16 mouse cellular contexts compared by ENCODE assay signal in the genomic region with DNA sequence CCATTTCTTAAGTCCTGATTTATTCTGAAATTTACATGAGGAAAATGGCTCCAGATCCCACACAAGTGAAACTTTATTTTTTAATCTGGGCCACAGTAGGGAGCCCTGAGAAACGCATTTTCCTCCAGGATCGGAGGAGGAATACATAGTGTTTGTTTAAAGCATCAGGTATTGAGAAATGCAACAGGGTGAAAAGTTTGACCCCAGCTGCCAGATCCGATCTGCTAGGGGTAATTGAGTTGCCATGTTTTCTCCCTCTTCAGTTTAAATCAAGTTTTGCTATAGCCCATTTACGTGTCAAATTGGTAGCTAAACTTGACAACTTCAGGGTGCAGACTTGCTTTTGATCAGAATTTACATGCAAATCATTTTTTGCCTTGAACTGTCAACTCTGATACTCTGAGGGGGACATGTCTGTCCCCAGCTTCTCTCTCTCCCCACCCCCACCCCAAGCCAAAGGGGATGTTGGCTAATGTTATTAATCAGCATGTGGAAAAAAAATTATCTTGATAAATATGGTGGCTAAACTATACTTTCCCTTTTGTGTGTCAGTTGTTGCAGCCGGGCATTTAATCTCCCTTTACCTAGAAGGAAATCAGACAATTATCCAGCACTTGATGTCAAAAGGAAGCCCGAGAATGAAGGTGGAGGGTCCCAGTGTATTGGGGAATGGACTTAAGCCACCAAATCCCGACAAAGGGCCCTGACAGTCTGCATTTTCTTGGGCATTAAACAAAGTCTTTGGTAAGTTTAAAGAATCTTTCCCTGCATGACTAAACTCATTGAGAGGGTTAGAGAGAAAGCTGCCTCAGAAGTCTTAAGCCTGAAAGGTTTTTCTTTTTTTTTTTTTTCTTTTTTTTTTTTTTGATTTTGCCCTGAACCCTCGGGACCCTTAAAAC.
DNase-seq lines count a peak whose midpoint lies in the region; ATAC-seq and TF ChIP-seq lines count a peak whose summit lies in the region.
"Had no signal": no experiment of that assay in that cellular context is flagged by ENCODE, and none has a peak within 500 bp of the region (broad histone marks: within the 10 kb centered on the region; RNA-seq: fewer than 3 reads in every experiment).

No protein-coding gene starts in this region.

- H3K9me3 ChIP-seq in liver, embryonic 11.5 days (ENCODE audit: control insufficient read depth, low read length): no peaks in the 10 kb centered on the region
- H3K9me3 ChIP-seq in liver, postnatal 0 days (ENCODE audit: low read length): no peaks in the 10 kb centered on the region
- no peaks in the 10 kb centered on the region for H3K9me3 ChIP-seq in midbrain, embryonic 13.5 days
- no peaks in the 10 kb centered on the region for H3K9me3 ChIP-seq in kidney, embryonic 14.5 days (ENCODE audit: control insufficient read depth, low read length)
- H3K9me3 ChIP-seq in kidney, embryonic 16.5 days (ENCODE audit: low read length): no peaks in the 10 kb centered on the region
- H3K9me3 ChIP-seq: heart, embryonic 13.5 days; hindbrain, embryonic 15.5 days; kidney, embryonic 15.5 days; limb, embryonic 13.5 days; stomach, embryonic 15.5 days had no signal

- WGBS in liver, embryonic 11.5 days: 55% methylated on average over 8 of the region's 8 CpGs
- 58% methylated on average over 8 of the region's 8 CpGs for WGBS in liver, postnatal 0 days (ENCODE audit: insufficient replicate concordance)
- WGBS in midbrain, embryonic 13.5 days: 6% methylated on average over 8 of the region's 8 CpGs
- 42% methylated on average over 8 of the region's 8 CpGs for WGBS in kidney, embryonic 14.5 days
- WGBS in kidney, embryonic 16.5 days: 55% methylated on average over 8 of the region's 8 CpGs

- TF ChIP-seq EP300 in liver, postnatal 0 days (IDR thresholded peaks at IDR 0.05; ENCODE audit: low read depth): no peak

- no peaks in the 10 kb centered on the region for H3K36me3 ChIP-seq in liver, embryonic 11.5 days (ENCODE audit: control insufficient read depth, insufficient read depth, low read length)
- H3K36me3 ChIP-seq in liver, postnatal 0 days (replicated peaks; ENCODE audit: insufficient read depth, low read length): no peaks in the 10 kb centered on the region
- no peaks in the 10 kb centered on the region for H3K36me3 ChIP-seq in midbrain, embryonic 13.5 days
- no peaks in the 10 kb centered on the region for H3K36me3 ChIP-seq in kidney, embryonic 14.5 days (ENCODE audit: control insufficient read depth, insufficient read depth, low read length)
- no peaks in the 10 kb centered on the region for H3K36me3 ChIP-seq in kidney, embryonic 16.5 days (ENCODE audit: insufficient read depth, low read length)
- H3K36me3 ChIP-seq: heart, embryonic 13.5 days; hindbrain, embryonic 15.5 days; kidney, embryonic 15.5 days; limb, embryonic 13.5 days; stomach, embryonic 15.5 days had no signal

- no peak for TF ChIP-seq CTCF in liver, postnatal 0 days (IDR thresholded peaks at IDR 0.05; ENCODE audit: low read depth)

- no peak for ATAC-seq in liver, embryonic 11.5 days (replicated peaks; ENCODE audit: low FRiP score)
- ATAC-seq in liver, postnatal 0 days: no peak
- peak; percentile 66; the same call in 1 of the 2 replicates for ATAC-seq in midbrain, embryonic 13.5 days
- ATAC-seq in kidney, embryonic 14.5 days (ENCODE audit: low FRiP score, low TSS enrichment): no peak
- ATAC-seq in kidney, embryonic 16.5 days (ENCODE audit: low FRiP score, low TSS enrichment): no peak

- no peak overlapping the region for H3K9ac ChIP-seq in liver, embryonic 11.5 days (ENCODE audit: low read depth, low read length)
- H3K9ac ChIP-seq in liver, postnatal 0 days (replicated peaks): no peak overlapping the region
- no peak overlapping the region for H3K9ac ChIP-seq in midbrain, embryonic 13.5 days (replicated peaks)
- H3K9ac ChIP-seq in kidney, embryonic 14.5 days (ENCODE audit: low read depth, low read length): no peak overlapping the region
- H3K9ac ChIP-seq in kidney, embryonic 16.5 days (replicated peaks; ENCODE audit: low read length): no peak overlapping the region
- H3K9ac ChIP-seq: heart, embryonic 13.5 days; hindbrain, embryonic 15.5 days; kidney, embryonic 15.5 days; limb, embryonic 13.5 days; liver, embryonic 14.5 days; stomach, embryonic 15.5 days had no signal

- no peak overlapping the region for H3K27ac ChIP-seq in liver, embryonic 11.5 days (ENCODE audit: low read depth, low read length)
- H3K27ac ChIP-seq in liver, postnatal 0 days (ENCODE audit: low read depth): no peak overlapping the region
- H3K27ac ChIP-seq in midbrain, embryonic 13.5 days: no peak overlapping the region
- no peak overlapping the region for H3K27ac ChIP-seq in kidney, embryonic 14.5 days (ENCODE audit: low read depth, low read length)
- H3K27ac ChIP-seq in kidney, embryonic 16.5 days (ENCODE audit: low read length): no peak overlapping the region
- H3K27ac ChIP-seq: heart, embryonic 13.5 days; hindbrain, embryonic 15.5 days; limb, embryonic 13.5 days; liver, embryonic 14.5 days; stomach, embryonic 15.5 days had no signal

- peaks cover 3% of the 10 kb centered on the region; the same call in 1 of the 2 replicates for H3K4me1 ChIP-seq in liver, embryonic 11.5 days (replicated peaks; ENCODE audit: control insufficient read depth, insufficient read depth, low read length)
- no peaks in the 10 kb centered on the region for H3K4me1 ChIP-seq in liver, postnatal 0 days (ENCODE audit: insufficient read depth)
- H3K4me1 ChIP-seq in midbrain, embryonic 13.5 days (replicated peaks): peaks cover 22% of the 10 kb centered on the region
- H3K4me1 ChIP-seq in kidney, embryonic 14.5 days (ENCODE audit: control insufficient read depth, insufficient read depth, low read length): peaks cover 9% of the 10 kb centered on the region
- peaks cover 23% of the 10 kb centered on the region for H3K4me1 ChIP-seq in kidney, embryonic 16.5 days (ENCODE audit: insufficient read depth, low read length)

- DNase-seq in liver, embryonic 11.5 days (ENCODE audit: low spot score): peak; percentile 22
- DNase-seq in liver, postnatal 0 days: no peak
- peak; percentile 68 for DNase-seq in embryo, embryonic 10 days (ENCODE audit: low spot score)
- peak; percentile 54 for DNase-seq in embryo, embryonic 9.5 days (ENCODE audit: extremely low spot score)
- DNase-seq: cerebellum, adult 9-10 months; right cerebral cortex, postnatal 25 days; thymus, adult 2 months had no signal

- H3K4me3 ChIP-seq in liver, embryonic 11.5 days (ENCODE audit: low read depth, low read length): no peak overlapping the region
- H3K4me3 ChIP-seq in liver, postnatal 0 days (ENCODE audit: low read depth, low read length): no peak overlapping the region
- no peak overlapping the region for H3K4me3 ChIP-seq in midbrain, embryonic 13.5 days (replicated peaks)
- no peak overlapping the region for H3K4me3 ChIP-seq in kidney, embryonic 14.5 days (ENCODE audit: low read length)
- H3K4me3 ChIP-seq in kidney, embryonic 16.5 days (ENCODE audit: low read length): no peak overlapping the region
- H3K4me3 ChIP-seq: heart, embryonic 13.5 days; hindbrain, embryonic 15.5 days; kidney, embryonic 15.5 days; limb, embryonic 13.5 days; stomach, embryonic 15.5 days had no signal

- no peaks in the 10 kb centered on the region for H3K27me3 ChIP-seq in liver, embryonic 11.5 days (replicated peaks; ENCODE audit: control insufficient read depth, insufficient read depth, low read length)
- no peaks in the 10 kb centered on the region for H3K27me3 ChIP-seq in liver, postnatal 0 days (ENCODE audit: insufficient read depth, low read length)
- H3K27me3 ChIP-seq in midbrain, embryonic 13.5 days: peaks cover 53% of the 10 kb centered on the region
- peaks cover 5% of the 10 kb centered on the region; the same call in 1 of the 2 replicates for H3K27me3 ChIP-seq in kidney, embryonic 14.5 days (ENCODE audit: control insufficient read depth, insufficient read depth, low read length)
- H3K27me3 ChIP-seq in kidney, embryonic 16.5 days (ENCODE audit: insufficient read depth, low read length): peaks cover 7% of the 10 kb centered on the region; the same call in 1 of the 2 replicates
- H3K27me3 ChIP-seq: hindbrain, embryonic 15.5 days; stomach, embryonic 15.5 days had no signal

- H3K4me2 ChIP-seq in liver, embryonic 11.5 days: no peak overlapping the region
- H3K4me2 ChIP-seq in liver, postnatal 0 days (ENCODE audit: low read depth, low read length): no peak overlapping the region
- H3K4me2 ChIP-seq in midbrain, embryonic 13.5 days (replicated peaks): no peak overlapping the region; the same call in 1 of the 2 replicates
- H3K4me2 ChIP-seq in kidney, embryonic 14.5 days (replicated peaks; ENCODE audit: low read depth, low read length): no peak overlapping the region
- no peak overlapping the region for H3K4me2 ChIP-seq in kidney, embryonic 16.5 days (replicated peaks; ENCODE audit: low read depth, low read length)
- H3K4me2 ChIP-seq: heart, embryonic 13.5 days; hindbrain, embryonic 15.5 days; kidney, embryonic 15.5 days; stomach, embryonic 15.5 days had no signal
